Mouse (Mus musculus) thymus, postnatal 4 days (tissue): ENCODE measurements around the gene Cep164.
"Not testable (repeated sequence)": the region's sequence is repeated elsewhere in the genome, so short reads cannot be mapped to it uniquely, and the experiment has no call there.

ENCODE experiments used
- DNase-seq: peaks from one replicate; pipeline ENCODE4 v3.0.0; 2021

The Cep164 gene

DNA sequence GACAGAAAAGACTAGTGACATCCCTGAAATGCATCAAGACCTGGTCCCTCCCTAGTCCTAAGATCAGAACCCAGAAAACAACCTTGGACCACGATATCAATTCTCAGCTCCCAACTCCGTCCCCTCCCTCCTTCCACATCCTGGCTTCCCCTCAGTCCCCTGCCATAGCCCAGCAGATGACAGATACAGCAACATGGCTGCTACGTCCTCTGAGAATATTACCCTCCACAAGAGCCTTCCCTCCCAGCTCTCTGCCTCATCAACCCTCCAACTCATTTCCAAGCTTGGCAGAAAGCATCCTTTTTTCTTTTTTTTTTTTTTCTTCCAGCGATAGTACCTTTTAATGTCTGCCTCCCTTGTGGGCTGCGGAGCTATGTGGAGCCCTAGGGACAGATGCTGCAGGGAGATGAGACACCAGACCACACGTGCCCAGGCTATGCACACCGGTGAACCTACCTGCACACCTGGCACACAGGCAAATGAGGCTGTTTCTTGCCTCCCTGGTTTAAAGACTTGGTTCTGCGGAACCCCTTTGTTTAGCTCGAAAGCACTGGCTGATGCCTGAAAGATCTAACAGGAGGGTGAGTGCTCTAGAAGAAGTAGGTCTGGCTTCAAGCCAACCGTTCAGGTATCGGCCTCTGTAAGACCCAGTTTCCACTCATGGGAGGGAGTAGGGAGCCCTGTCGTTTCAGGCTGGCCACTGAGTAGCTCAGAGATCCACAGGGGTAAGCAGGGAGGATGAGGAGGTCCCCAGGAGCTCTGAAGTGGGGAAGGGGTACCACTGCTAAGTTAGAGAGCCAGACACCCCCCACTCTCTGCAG lies 45.0 kb downstream of the Cep164 start:
- DNase-seq = no peak

GRCm38 (mm10) chr9:45779201-45779600 lies 49.3 kb downstream of the Cep164 start:
- DNase-seq = peak; percentile 22

GRCm38 (mm10) chr9:45776176-45776575 lies 52.3 kb downstream of the Cep164 start:
- DNase-seq = not testable (repeated sequence)

DNA sequence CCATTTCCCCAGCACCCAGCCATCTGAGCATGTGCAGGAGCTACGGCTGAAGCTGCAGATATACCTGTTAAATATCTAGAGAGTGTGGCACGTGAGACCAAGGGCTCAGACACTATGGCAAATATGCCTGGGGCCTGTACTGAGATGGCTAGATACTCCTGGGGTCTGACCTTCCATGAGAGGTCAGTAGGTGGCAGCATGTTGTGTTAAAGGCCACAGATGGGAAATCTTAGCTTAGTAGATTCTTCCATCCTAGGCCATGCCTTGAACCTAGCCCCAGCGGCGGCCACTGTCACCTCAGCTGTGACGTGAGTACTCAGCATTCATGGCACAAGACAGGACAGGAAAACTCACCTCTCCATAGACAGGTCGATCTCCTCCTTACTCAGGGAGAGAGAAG lies 54.4 kb downstream of the Cep164 start:
- no peak for DNase-seq

- DNase-seq = no peak
These were observed 58.9 kb downstream of the Cep164 start for GRCm38 (mm10) chr9:45769596-45769995.

DNA sequence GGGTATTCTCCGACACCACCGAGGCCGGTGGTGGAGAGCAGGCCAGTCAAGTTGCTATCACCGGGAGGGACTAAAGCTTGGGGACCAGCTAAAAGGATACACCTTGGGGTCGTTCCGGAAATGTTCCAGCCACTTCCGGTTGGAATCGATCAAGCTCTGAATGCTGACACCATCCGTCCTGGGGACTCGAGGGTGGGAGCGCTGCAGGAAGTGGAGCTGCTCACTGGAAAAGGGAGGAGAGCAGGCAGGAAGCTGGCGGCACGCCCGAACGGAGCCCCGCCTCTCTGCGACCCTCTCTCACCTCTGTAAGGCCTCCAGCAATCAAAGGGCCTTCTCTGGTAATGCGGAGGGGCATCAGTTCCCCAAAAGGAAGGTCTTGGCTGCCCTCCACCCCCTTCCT lies 60.1 kb downstream of the Cep164 start:
- no peak for DNase-seq

- DNase-seq = no peak
These were observed 61.3 kb downstream of the Cep164 start for GRCm38 (mm10) chr9:45767155-45767554.

GRCm38 (mm10) chr9:45766195-45766594 lies 62.3 kb downstream of the Cep164 start:
- DNase-seq = no peak

DNA sequence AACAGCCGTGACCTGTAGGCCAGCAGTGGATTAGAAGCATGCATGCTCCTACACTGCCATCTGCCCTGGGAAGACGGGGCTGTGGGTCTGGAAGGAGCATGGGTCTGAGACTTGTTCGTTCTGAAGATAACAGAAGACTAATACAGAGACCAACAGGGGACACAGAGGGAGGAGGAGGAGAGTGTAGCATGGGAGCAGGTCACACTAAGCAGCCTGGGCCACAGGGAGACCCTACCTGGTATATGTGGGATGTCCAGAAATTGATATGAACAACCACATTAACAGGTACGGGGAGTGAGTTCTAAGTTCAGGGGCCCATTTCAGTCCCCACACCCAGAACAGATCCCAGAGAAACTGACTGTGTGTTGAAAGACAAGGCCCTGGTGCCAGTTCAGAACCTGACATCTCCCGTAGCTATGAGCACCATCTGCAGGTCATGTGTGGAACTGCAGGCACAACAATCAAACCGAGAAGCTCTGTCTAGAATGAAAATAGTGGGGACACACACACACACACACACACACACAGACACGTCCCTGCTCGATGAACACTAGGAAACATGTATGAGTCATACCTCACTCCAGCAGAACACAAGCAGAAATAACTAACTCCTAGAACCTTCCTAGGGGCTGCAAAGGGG lies 73.9 kb downstream of the Cep164 start:
- peak; percentile 74 for DNase-seq

DNA sequence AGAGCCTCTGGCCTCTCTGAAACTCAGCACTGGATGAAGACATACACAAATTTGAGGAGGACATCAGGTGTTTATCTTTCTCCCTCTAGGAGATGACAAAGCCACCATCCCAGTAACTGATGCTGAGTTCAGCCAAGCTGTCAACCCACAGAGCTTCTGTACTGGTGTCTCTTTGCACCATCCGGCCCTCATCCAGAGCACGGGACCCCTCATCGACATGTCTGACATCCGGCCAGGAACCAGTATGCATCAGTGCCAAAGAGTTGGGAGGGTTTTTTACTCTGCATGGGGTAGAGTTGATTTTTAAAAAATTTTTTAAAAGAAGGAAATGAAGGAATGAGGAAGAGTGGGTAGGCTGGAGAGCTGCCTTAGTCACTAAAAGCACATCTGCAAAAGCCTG lies 78.6 kb downstream of the Cep164 start:
- DNase-seq = no peak

DNA sequence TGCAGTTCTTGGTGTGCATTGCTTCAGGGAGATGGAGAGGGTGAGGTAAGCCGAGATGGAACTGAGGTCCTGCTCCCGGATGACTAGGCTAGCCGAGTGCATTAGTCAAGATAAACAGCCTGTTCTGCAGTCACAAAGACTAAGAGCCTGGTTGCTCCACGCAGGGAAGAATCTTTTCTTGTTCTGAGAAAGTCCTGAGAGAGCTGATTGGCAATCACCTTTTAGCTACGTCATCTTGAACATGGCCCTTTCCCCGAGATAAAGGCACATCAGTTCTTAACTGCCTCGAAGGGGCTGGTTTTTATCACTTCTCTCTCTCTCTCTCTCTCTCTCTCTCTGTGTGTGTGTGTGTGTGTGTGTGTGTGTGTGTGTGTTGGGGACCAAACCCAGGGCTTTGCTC lies 83.0 kb downstream of the Cep164 start:
- no peak for DNase-seq

DNA sequence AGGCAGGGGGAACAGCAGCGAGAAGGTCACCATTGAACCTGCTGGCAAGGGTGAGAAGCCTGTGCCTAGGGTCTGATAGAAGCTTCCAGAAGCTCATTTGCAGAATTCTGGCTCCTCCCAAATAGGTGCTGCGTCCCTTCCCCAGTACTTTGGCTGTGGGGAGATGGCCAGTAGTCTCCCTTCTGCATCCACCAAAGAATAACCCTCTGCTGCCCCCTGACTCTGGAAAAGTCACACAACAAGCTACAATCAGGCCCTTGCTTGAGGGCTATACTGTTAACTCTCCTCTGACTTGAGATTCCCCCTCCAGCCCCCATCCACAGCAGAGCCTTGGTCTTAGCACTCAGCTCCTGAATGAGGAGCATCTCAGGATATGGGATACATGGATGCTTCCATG lies 87.9 kb downstream of the Cep164 start:
- DNase-seq = no peak

DNA sequence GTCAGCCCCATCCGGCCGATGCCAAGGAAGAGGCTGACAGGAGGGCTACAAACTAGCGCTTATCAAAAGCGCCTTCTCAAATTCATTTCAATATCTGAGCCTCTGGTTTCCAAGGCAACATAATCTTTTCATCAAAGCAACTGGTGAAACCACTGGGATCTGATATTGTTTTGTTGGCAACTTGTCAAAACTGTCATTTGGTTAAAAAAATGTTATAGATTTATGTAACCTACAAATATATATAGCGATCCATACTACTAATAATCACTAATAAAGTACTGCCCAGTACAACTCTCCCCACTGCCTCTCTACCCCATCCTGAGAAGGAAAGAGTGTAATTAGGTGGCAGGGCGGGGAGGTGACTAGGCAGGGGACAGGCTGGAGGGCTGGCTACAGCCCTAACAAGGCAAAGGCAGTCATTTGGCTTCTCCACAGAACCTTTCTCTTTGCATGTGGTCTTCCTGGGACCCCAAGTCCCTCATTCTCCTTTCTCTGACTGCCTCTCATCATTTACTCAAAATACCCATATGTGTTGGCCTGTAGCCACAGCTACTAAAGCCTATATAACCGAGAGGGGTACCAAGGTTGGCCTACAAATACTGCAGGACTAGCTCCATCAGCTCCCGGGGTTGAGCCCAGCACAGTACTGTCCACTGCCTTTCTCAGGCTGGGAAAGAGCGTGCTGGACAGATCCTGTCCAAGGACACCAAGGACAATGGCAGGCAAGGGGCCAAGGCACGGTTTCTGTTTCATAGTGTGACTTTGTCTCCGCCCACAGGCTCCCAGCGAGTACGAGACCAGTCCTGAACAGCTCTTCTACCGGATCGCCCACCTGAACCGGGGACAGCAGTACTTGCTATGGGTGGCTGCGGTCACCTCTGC lies 88.5 kb downstream of the Cep164 start:
- DNase-seq = no peak

- no peak for DNase-seq
These were observed 89.3 kb downstream of the Cep164 start for GRCm38 (mm10) chr9:45739001-45739701.

- no peak for DNase-seq
These were observed 95.2 kb downstream of the Cep164 start for GRCm38 (mm10) chr9:45733246-45733645.

GRCm38 (mm10) chr9:45731851-45732250 lies 96.6 kb downstream of the Cep164 start:
- DNase-seq = no peak

GRCm38 (mm10) chr9:45719997-45720396 lies 108.5 kb downstream of the Cep164 start:
- no peak for DNase-seq
